Mouse (Mus musculus) cerebellum, postnatal 4 days (tissue): ENCODE measurements around the gene Olfm4.

Experiments used
- DNase-seq, 2 experiments: peaks; one replicate each; pipeline ENCODE4 v3.0.0; 2022; ENCODE audit warnings: low spot score in 2 of 2, mixed read lengths in 1 of 2

Gene Olfm4

DNA sequence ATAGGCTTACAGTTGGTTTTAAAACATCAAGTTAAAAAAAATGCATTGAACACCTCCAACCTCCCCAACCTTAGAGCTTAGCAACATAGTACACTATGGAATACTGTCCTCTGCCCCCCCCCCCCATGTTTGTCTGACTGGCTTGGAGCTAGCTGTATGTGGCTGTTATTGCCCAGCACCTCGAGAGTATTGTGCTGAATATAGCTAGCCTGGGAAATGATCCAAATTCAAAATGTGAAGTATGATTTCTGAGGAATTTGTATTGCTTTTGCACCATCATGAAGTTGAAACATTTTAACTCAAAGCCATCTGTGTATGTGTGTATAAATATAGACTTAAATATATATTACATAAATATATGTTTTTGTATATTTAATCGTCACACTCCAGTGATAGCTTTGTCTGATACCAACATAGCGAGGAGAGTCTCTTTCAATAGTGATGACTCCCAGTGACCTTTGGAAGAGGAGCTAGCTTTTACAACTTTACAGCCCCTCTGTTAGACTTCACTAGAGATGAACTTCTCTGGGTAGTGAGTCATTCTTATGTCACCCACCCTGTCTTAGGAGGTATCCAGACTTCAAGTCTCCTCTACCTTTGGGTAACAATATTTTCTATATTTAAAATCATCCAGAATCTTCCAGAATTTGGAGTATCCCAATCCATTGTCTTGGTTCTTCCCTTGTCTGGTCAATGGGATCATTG lies 45.6 kb downstream of the Olfm4 start:
- DNase-seq: no peak

DNA sequence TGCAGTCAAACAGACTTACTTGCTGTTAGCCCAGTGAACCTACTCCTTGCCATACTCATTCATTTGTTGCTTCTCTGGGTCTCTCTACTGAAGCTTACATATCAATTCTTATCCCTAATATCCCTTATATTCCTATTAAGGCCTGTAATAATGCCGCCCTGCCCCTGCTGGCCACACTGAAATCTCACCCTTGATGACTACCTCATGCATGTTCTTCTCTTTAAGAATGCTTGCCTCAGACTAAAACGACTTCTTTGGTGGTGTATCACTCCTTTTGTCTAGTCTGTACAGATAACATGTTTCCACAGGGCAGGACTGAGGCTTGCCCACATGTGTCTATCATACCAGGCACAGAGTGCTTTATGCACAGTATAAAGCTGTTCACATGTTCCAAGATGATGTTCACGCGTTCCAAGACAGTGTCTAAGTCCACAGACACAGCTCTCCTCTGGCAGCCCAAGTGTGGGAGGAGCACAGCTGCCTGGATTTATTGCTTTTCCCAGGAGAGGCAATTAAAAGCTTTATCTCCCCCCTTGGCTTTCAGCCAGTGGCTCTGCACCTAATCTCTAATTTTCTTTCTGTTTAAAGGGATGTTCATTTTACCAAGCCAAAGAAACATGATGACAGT lies 55.9 kb downstream of the Olfm4 start:
- DNase-seq: no peak

DNA sequence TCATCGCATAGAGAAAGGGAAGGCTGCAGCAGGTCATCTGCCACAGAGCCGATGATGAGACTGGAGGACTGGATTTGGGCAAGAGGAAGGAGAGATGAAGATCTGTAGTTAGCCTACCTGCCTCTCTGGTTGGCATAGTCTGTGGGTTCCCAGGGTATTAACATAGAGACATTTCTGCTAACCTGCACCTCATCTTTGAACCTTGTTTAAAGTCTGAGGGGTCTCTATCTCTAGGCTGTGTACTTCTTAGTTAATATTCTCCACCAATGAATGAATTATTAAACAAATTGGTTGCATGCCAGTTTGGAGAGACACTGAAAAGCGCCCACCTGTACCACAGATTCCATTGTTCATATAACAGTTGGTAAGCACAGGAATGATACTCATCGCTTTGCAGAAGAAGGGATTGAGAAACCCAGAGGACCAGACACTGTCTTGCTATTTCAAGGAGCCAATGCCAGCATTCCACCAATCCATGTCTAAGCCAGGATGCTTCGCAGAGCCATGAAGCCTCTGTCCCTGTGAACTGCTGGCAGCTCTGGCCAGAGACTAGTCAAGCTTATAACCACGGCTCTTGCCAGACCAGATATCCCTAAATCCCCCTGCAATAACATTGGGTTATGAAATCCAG lies 62.3 kb downstream of the Olfm4 start:
- no peak for DNase-seq

DNA sequence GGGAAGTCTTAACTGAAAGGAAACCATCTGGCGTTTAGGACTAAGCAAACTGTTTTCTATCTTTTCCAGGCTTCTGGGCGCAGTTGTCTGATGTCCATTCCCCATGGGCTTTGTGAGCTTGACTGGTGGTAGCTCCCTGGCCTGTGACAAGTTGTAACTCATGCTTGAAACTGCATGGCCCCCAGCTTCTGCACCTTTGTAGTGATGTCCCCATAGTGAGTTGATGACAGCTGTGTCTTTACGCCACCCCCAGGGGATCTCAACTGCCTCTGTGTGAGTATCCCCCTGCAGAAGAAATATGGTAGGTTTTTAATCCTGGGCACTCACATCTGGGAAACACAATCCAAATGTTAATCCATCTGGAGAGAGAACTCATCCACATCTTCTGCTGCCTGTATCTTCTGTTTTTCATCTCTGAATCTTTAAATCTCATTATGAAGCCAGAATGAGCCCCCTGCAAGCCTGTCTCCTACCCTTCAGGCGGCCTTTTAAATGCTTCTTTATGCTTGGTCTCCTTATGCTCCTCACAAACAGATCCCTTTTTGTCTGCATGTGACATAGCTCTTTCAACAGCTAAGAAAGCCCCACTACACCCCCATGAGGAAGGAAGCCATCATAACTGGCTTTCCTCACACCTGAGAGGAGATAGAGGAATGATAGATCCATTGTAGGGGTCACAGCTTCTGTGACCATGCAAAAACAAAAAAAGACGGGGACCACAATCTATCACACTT lies 63.7 kb downstream of the Olfm4 start:
- DNase-seq: no peak

DNA sequence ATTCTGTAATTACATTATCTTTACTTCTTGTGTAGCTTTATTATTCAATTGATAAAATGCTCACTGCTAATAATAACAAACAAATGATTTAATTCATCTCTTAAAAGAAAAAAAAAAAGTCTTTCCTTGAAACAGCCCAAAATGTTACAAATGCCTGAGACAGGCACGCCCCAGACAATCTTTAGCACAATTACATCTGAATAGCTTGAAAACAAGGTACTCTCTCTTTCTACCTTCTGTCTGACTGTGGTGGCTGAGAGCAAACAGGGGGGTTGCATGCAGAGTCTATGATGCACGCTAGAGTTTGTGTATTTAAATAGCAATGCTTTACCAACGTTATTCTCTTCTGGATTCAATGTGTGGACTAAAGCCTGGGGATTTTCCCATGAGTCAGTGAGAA lies 71.8 kb downstream of the Olfm4 start:
- no peak for DNase-seq

DNA sequence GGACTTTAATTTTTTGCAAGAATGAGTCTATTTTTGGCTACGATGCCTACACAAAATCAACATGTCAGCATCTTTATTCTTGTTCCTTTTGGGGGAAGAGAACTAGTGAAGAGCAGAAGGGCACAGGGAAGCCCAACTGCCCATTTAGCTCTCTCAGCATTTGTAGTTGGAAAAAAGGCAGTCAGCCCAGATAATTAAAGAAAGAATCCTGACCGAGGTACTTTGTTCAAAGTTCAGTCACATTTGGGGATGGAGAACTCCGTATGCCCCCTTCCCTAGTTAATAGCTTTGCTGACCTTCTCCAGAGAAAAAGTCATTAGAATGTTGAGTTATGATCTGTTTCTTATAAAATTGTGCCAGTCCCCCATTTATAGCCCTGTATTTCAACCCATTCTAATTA lies 77.8 kb downstream of the Olfm4 start:
- no peak for DNase-seq

DNA sequence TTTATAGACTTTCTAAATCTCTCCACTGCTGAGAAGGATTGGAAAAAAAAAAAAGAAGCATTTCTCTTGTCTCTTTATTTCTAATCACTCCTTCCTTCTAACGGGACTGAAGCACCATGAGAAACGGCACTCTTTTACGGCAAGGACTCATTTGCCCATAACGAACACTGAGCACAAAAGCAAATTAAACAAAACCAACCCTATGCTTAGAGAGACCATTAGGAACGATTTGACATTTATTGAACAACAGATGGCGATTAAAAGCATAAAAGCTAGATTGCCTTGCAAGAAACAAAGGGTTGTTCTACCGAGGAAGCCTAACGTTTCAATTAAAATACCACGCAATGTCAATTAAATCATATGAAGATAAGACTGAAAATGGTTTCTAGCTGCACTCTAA lies 79.0 kb downstream of the Olfm4 start:
- no peak for DNase-seq

DNA sequence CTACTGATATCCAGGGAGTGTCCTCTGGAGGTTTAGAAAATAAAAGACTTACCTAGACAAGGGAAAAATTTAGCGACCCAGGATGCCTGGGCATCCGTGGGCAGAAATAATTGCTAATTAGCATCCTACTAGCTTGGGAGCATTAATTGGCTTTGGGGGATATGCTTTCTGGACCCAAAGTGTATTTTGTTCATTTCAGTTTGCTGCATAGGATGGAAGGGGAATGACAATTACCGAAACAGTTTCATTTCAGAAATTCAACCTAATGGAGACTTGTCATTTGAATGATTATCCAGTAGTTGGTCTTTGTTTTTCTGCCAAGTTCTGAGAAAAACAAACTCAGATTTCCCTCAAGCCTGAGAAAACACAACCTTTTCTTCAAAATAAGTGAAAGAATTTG lies 86.7 kb downstream of the Olfm4 start:
- no peak for DNase-seq
